Mouse (Mus musculus) G1E (cell line): ENCODE measurements around the gene Itfg2.

Experiments
- CTCF ChIP-seq: IDR thresholded peaks from 2 replicates; pipeline ENCODE4 v1.5.1; 2012; ENCODE audit warnings: low read depth, low read length, inconsistent platforms, mixed read lengths
- GATA2 ChIP-seq: IDR thresholded peaks from 2 replicates; pipeline ENCODE4 v1.6.1; 2012; ENCODE audit warnings: low read depth, low read length, inconsistent platforms, borderline replicate concordance
- POLR2AphosphoS5 ChIP-seq: IDR thresholded peaks from 2 replicates; pipeline ENCODE4 v1.6.1; 2012; ENCODE audit warnings: low read depth, low read length, inconsistent platforms; ENCODE audit not compliant: insufficient replicate concordance
- TAL1 ChIP-seq: conservative IDR thresholded peaks from 2 replicates; pipeline ENCODE4 v1.6.1; 2012; ENCODE audit warnings: low read depth, low read length, inconsistent platforms, mixed read lengths

- no peak for TF ChIP-seq POLR2AphosphoS5
- TF ChIP-seq CTCF = no peak
- TF ChIP-seq TAL1 = no peak
- TF ChIP-seq GATA2 = no peak
Observed at GRCm38 (mm10) chr6:128460321-128460720, 35.6 kb upstream of the Itfg2 start.
